Mouse (Mus musculus): ENCODE data around the gene Map4k1.

DNA sequence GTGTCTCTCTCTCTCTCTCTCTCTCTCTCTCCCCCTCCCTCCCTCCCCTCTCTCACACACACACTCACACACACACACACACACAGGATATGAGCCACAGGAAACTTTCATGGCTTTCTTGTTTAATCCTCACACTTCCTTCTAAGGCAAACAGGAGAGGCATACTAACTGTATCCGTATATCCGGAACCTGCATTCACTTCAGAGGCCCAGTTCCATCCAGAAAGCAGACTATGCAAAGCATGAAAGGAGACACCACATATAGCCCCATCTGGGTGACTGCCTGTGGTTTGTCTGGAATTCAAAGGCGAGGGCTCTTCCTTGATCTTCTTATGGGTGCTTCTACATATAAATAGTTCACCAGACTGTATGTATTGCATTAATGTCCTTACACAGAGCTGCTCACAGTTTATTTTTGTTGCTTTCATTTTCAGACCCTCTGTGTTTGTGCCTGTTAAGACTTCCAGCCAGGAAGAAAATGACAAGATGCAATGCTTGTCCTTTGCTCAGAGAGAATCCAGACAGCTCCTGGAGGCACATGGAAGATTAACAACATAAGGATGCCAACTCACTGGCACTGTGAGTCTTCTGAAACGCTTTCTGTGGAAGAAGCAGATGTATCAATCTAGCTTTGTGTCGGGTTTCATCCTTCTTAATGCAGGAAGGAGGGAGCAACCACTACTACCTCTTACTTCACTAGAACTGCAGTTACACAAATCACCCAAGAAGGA is 38.2 kb upstream of the Map4k1 start:
- no peak for TF ChIP-seq CTCF (IDR thresholded peaks at IDR 0.05; ENCODE audit: low read depth, low read length)
- no peak for TF ChIP-seq TAL1 (conservative IDR thresholded peaks at IDR 0.05; ENCODE audit: low read depth, low read length)

Data from G1E (cell line).